Mouse (Mus musculus): ENCODE results near the gene Ccs. TPM values are rescaled to one million over a fixed set of nuclear protein-coding genes. Genes with fewer than 3 reads are reported as not detected.
"Not testable (repeated sequence)": the region's sequence is repeated elsewhere in the genome, so short reads cannot be mapped to it uniquely, and the experiment has no call there.

The Ccs gene
- polyA plus RNA-seq, 1 experiment: 36.6 TPM

GRCm38 (mm10) chr19:4829156-4829555, 10.0 kb downstream of the Ccs start:
- Histone ChIP-seq H3K9ac (ENCODE audit: low read depth, poor library complexity, severe bottlenecking) (peak overlapping the region; percentile 6; the same call in 1 of the 2 replicates), H3K4me1 (ENCODE audit: control insufficient read depth, insufficient read depth, low read length) (peaks cover 3% of the 10 kb centered on the region), H3K27ac (ENCODE audit: insufficient read depth, low read length) (peak overlapping the region; percentile 1; the same call in 1 of the 2 replicates), H3K36me3 (ENCODE audit: control insufficient read depth, insufficient read depth, low read length, poor library complexity, severe bottlenecking) (no peaks in the 10 kb centered on the region; the same call in 1 of the 2 replicates), H3K9me3 (replicated peaks; ENCODE audit: control insufficient read depth, insufficient read depth, low read length, poor library complexity, severe bottlenecking) (no peaks in the 10 kb centered on the region), H3K4me3 (ENCODE audit: low read depth, low read length) (0 out of 2 replicates have a peak overlapping the region, but pooled peaks have one; percentile 20), H3K27me3 (ENCODE audit: control insufficient read depth, insufficient read depth, low read length, poor library complexity, severe bottlenecking) (no peaks in the 10 kb centered on the region)
- TF ChIP-seq CTCF (IDR thresholded peaks at IDR 0.05; ENCODE audit: low read depth, low read length): no peak
- no peak for TF ChIP-seq POLR2A (IDR thresholded peaks at IDR 0.05; ENCODE audit: insufficient read depth, low read length)
- TF ChIP-seq EP300 (IDR thresholded peaks at IDR 0.05; ENCODE audit: insufficient read depth, low read depth, low read length): no peak

DNA sequence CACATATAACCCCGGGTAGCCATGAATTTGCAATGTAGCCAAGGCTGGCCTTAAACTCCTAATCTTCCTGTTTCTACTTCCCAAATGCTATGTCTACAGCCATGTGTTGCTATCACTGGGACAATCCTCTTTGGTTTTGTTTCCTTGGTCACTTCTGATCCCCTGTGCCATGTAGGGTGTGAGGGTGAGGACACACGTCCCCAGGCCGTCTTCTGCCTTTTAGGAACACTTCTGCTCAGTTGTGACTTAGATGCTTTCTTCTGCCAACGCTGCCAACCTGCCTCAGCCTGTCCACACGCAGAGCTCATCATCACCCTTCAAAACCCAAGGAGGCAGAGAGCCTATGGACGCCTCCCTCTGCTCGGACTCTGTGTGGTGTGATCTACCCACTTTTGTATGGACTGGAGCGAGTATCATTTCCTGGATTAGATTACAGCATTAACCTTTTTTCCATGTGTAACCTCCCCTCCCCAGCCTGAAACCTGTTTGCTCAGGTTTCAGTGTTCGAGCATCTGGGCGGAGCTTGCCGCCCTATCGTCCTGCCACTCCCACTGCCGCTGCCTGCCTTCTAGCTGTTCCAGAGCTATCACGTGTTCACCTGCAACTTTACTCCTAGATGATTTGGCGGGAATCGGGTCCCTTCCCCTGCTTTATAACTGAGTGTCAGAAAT, 10.6 kb downstream of the Ccs start:
- H3K36me3 ChIP-seq (ENCODE audit: control insufficient read depth, insufficient read depth, low read length, poor library complexity, severe bottlenecking): no peaks in the 10 kb centered on the region; the same call in 1 of the 2 replicates
- H3K27me3 ChIP-seq (ENCODE audit: control insufficient read depth, insufficient read depth, low read length, poor library complexity, severe bottlenecking): no peaks in the 10 kb centered on the region
- no peak for TF ChIP-seq POLR2A (IDR thresholded peaks at IDR 0.05; ENCODE audit: insufficient read depth, low read length)
- no peak for TF ChIP-seq EP300 (IDR thresholded peaks at IDR 0.05; ENCODE audit: insufficient read depth, low read depth, low read length)
- TF ChIP-seq CTCF (IDR thresholded peaks at IDR 0.05; ENCODE audit: low read depth, low read length): no peak
- H3K9me3 ChIP-seq (replicated peaks; ENCODE audit: control insufficient read depth, insufficient read depth, low read length, poor library complexity, severe bottlenecking): no peaks in the 10 kb centered on the region
- peaks cover 3% of the 10 kb centered on the region for H3K4me1 ChIP-seq (ENCODE audit: control insufficient read depth, insufficient read depth, low read length)
- H3K9ac ChIP-seq (ENCODE audit: low read depth, poor library complexity, severe bottlenecking): peak overlapping the region; percentile 52
- peak overlapping the region; percentile 66 for H3K4me3 ChIP-seq (ENCODE audit: low read depth, low read length)
- H3K27ac ChIP-seq (ENCODE audit: insufficient read depth, low read length): peak overlapping the region; percentile 81

- H3K4me3 ChIP-seq (ENCODE audit: low read depth, low read length): no peak overlapping the region
- no peaks in the 10 kb centered on the region; the same call in 1 of the 2 replicates for H3K36me3 ChIP-seq (ENCODE audit: control insufficient read depth, insufficient read depth, low read length, poor library complexity, severe bottlenecking)
- no peak overlapping the region for H3K9ac ChIP-seq (ENCODE audit: low read depth, poor library complexity, severe bottlenecking)
- H3K27ac ChIP-seq (ENCODE audit: insufficient read depth, low read length): no peak overlapping the region
- H3K4me1 ChIP-seq (ENCODE audit: control insufficient read depth, insufficient read depth, low read length): peaks cover 2% of the 10 kb centered on the region
- no peaks in the 10 kb centered on the region for H3K27me3 ChIP-seq (ENCODE audit: control insufficient read depth, insufficient read depth, low read length, poor library complexity, severe bottlenecking)
- no peak for TF ChIP-seq POLR2A (IDR thresholded peaks at IDR 0.05; ENCODE audit: insufficient read depth, low read length)
- no peak for TF ChIP-seq EP300 (IDR thresholded peaks at IDR 0.05; ENCODE audit: insufficient read depth, low read depth, low read length)
- no peak for TF ChIP-seq CTCF (IDR thresholded peaks at IDR 0.05; ENCODE audit: low read depth, low read length)
- H3K9me3 ChIP-seq (replicated peaks; ENCODE audit: control insufficient read depth, insufficient read depth, low read length, poor library complexity, severe bottlenecking): no peaks in the 10 kb centered on the region
These were observed 18.3 kb downstream of the Ccs start for GRCm38 (mm10) chr19:4820678-4821303.

DNA sequence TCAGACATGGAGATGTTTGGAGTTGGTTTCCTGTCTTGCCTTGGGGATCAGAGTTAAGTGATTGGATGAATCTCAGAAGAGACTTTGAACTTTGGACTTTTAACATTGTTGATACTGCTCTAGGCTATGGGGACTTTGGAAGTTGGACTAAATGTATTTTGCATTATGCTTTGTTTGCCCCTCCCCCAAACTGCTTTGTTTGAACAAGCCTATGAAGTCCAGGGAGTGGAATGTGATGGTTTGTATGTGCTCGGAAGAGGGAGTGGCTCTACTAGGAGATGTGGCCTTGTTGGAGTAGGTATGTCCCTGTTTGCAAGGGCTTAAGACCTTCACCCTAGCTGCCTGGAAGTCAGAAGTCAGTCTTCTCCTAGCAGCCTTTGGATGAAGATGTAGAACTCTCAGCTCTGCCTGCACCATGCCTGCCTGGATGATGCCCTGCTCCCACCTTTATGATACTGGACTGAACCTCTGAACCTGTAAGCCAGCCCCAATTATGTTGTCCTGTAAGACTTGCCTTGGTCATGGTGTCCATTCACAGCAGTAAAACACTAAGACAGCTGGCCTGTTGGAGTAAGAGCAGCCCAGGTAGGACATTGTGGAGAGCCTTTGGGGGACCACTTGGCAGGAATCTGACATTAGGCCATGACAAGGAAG, 21.8 kb downstream of the Ccs start:
- Histone ChIP-seq H3K27ac (ENCODE audit: insufficient read depth, low read length) (no peak overlapping the region), H3K4me3 (ENCODE audit: low read depth, low read length) (no peak overlapping the region), H3K27me3 (ENCODE audit: control insufficient read depth, insufficient read depth, low read length, poor library complexity, severe bottlenecking) (no peaks in the 10 kb centered on the region), H3K9me3 (replicated peaks; ENCODE audit: control insufficient read depth, insufficient read depth, low read length, poor library complexity, severe bottlenecking) (no peaks in the 10 kb centered on the region), H3K9ac (ENCODE audit: low read depth, poor library complexity, severe bottlenecking) (no peak overlapping the region), H3K36me3 (ENCODE audit: control insufficient read depth, insufficient read depth, low read length, poor library complexity, severe bottlenecking) (no peaks in the 10 kb centered on the region), H3K4me1 (ENCODE audit: control insufficient read depth, insufficient read depth, low read length) (peaks cover 2% of the 10 kb centered on the region)
- TF ChIP-seq POLR2A (IDR thresholded peaks at IDR 0.05; ENCODE audit: insufficient read depth, low read length): no peak
- TF ChIP-seq CTCF (IDR thresholded peaks at IDR 0.05; ENCODE audit: low read depth, low read length): no peak
- no peak for TF ChIP-seq EP300 (IDR thresholded peaks at IDR 0.05; ENCODE audit: insufficient read depth, low read depth, low read length)

DNA sequence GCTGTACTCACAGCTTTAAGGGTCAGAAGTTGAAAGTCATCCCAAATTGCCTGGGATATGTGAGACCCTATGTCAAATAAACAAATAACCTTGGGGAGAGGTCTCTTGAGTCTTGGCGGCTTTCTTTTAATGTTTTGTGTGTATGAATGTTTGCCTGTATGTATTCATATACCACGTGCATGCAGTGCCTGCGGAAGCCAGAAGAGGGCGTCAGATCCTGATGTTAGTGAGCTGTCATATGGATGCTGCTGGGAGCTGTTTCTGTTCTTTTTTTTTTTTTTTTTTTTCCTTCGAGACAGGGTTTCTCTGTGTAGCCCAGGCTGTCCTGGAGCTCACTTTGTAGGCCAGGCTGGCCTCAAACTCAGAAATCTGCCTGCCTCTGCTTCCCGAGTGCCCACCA, 26.1 kb downstream of the Ccs start:
- Histone ChIP-seq H3K27ac (ENCODE audit: insufficient read depth, low read length) (no peak overlapping the region), H3K4me3 (ENCODE audit: low read depth, low read length) (no peak overlapping the region), H3K9ac (ENCODE audit: low read depth, poor library complexity, severe bottlenecking) (no peak overlapping the region), H3K4me1 (ENCODE audit: control insufficient read depth, insufficient read depth, low read length) (peaks cover 2% of the 10 kb centered on the region), H3K27me3 (ENCODE audit: control insufficient read depth, insufficient read depth, low read length, poor library complexity, severe bottlenecking) (no peaks in the 10 kb centered on the region), H3K9me3 (replicated peaks; ENCODE audit: control insufficient read depth, insufficient read depth, low read length, poor library complexity, severe bottlenecking) (no peaks in the 10 kb centered on the region), H3K36me3 (ENCODE audit: control insufficient read depth, insufficient read depth, low read length, poor library complexity, severe bottlenecking) (no peaks in the 10 kb centered on the region)
- TF ChIP-seq POLR2A (IDR thresholded peaks at IDR 0.05; ENCODE audit: insufficient read depth, low read length) (no peak), CTCF (IDR thresholded peaks at IDR 0.05; ENCODE audit: low read depth, low read length) (peak; percentile 70), EP300 (IDR thresholded peaks at IDR 0.05; ENCODE audit: insufficient read depth, low read depth, low read length) (no peak)

- Histone ChIP-seq H3K27ac (ENCODE audit: insufficient read depth, low read length) (peak overlapping the region; percentile 85), H3K9ac (ENCODE audit: low read depth, poor library complexity, severe bottlenecking) (peak overlapping the region; percentile 84), H3K4me3 (ENCODE audit: low read depth, low read length) (peak overlapping the region; percentile 89; the same call in 1 of the 2 replicates)
- H3K36me3 ChIP-seq (ENCODE audit: control insufficient read depth, insufficient read depth, low read length, poor library complexity, severe bottlenecking); H3K27me3 ChIP-seq (ENCODE audit: control insufficient read depth, insufficient read depth, low read length, poor library complexity, severe bottlenecking); H3K4me1 ChIP-seq (ENCODE audit: control insufficient read depth, insufficient read depth, low read length); H3K9me3 ChIP-seq (replicated peaks; ENCODE audit: control insufficient read depth, insufficient read depth, low read length, poor library complexity, severe bottlenecking): not testable (repeated sequence)
These were observed 26.7 kb downstream of the Ccs start for GRCm38 (mm10) chr19:4812334-4812949.

Data from ES-Bruce4 (cell line).